Mouse (Mus musculus) lung, adult 2 months (tissue): ENCODE data around the gene Abca2.

Experiments used
- CTCF ChIP-seq: fragments of 200-500 bp; IDR thresholded peaks from 2 replicates; pipeline ENCODE4 v1.5.1; 2011; ENCODE audit warnings: mild to moderate bottlenecking, low read length, control low read depth; ENCODE audit not compliant: insufficient read depth
- POLR2A ChIP-seq: fragments of 200-500 bp; IDR thresholded peaks from 2 replicates; pipeline ENCODE4 v1.6.1; 2011; ENCODE audit warnings: low read depth, mild to moderate bottlenecking, control low read depth, low read length, borderline replicate concordance; ENCODE audit errors: extremely low read depth

DNA sequence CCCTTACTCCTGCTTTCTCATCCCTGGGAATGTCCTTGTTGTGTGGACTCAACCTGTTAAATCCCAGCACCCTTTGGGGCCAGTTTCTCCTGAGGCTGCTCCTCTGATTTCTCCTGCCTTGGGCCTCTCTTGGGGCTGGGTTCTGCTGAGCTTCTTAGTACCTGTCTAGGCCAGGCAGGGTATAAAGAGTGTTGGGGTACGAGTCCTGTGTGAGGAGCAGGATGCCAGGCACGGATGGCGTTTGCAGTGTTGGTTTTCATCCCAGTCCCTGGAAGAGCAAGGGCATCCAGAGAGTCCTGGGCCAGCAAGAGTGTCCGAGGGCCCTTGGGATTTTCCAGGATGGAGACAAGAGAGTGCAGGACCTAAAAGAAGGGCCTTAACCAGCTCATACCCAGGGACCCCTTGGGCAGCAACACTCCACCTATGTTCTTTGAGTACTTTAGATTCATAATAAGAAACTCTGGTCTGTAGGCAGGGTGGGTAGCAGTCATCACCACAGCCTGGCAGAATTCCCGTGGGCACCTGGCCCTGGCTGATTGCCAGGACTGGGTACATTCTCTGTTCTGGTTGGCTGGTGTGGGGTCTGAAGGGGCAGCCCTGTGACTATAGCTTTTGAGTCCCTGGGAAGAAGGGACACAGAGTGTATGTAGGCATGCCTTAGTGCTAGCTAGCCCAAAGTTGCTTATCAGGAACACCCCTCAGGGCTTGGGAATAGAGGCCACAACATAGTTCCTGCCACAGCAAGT is 1.1 kb downstream of the Abca2 start:
- TF ChIP-seq POLR2A (no peak), CTCF (no peak)
